Mouse (Mus musculus) heart, postnatal 0 days (tissue): ENCODE data around the gene Eef2kmt. TPM values are rescaled to one million over a fixed set of nuclear protein-coding genes. Genes with fewer than 3 reads are reported as not detected.
"Not testable (repeated sequence)": the region's sequence is repeated elsewhere in the genome, so short reads cannot be mapped to it uniquely, and the experiment has no call there.

Experiments
- ATAC-seq: fragments of 200-750 bp; cut with Nextera tagmentation; 2 replicates; pipeline ENCODE4 v1.8.0; 2017; ENCODE audit warnings: low read depth, moderate number of reproducible peaks, moderate library complexity; ENCODE audit not compliant: insufficient read depth
- DNase-seq: peaks from one replicate; pipeline ENCODE4 v3.0.0-alpha.2; 2016; ENCODE audit warnings: low spot score
- H3K27ac ChIP-seq: fragments of 300-500 bp; sonication (generic); 2 replicates; pipeline ENCODE4 v1.5.1; 2014; ENCODE audit warnings: low read depth, mild to moderate bottlenecking
- H3K27me3 ChIP-seq: fragments of 300-500 bp; sonication (generic); 2 replicates; pipeline ENCODE4 v1.6.1; 2014; ENCODE audit warnings: low read length, mixed read lengths; ENCODE audit not compliant: control insufficient read depth, insufficient read depth
- H3K36me3 ChIP-seq: fragments of 300-500 bp; sonication (generic); replicated peaks from 2 replicates; pipeline ENCODE4 v1.6.1; 2014; ENCODE audit warnings: low read length, mixed read lengths; ENCODE audit not compliant: control insufficient read depth, insufficient read depth
- H3K4me1 ChIP-seq: fragments of 300-500 bp; sonication (generic); 2 replicates; pipeline ENCODE4 v1.6.1; 2014; ENCODE audit warnings: antibody characterized with exemption; ENCODE audit not compliant: control insufficient read depth, insufficient read depth
- H3K4me2 ChIP-seq: fragments of 300-500 bp; sonication (generic); 2 replicates; pipeline ENCODE4 v1.6.1; 2014; ENCODE audit warnings: low read depth, mild to moderate bottlenecking, low read length, moderate library complexity
- H3K4me3 ChIP-seq: fragments of 300-500 bp; sonication (generic); 2 replicates; pipeline ENCODE4 v1.5.1; 2014; ENCODE audit warnings: low read depth, low read length
- H3K9ac ChIP-seq: fragments of 300-500 bp; sonication (generic); replicated peaks from 2 replicates; pipeline ENCODE4 v1.6.1; 2014; ENCODE audit warnings: low read depth, low read length, mixed read lengths
- H3K9me3 ChIP-seq: fragments of 300-500 bp; sonication (generic); replicated peaks from 2 replicates; pipeline ENCODE4 v1.6.1; 2016; ENCODE audit warnings: low read length; ENCODE audit not compliant: control insufficient read depth
- CTCF ChIP-seq: IDR thresholded peaks from 2 replicates; pipeline ENCODE4 v1.5.1; 2016; ENCODE audit warnings: antibody characterized with exemption, control low read depth, low read depth
- EP300 ChIP-seq: IDR thresholded peaks from 2 replicates; pipeline ENCODE4 v1.6.1; 2016; ENCODE audit warnings: antibody characterized with exemption, low read depth
- WGBS: fragments of 180-500 bp; shearing (Covaris S2); extraction: QIAGEN DNeasy Blood & Tissue Kit; methylation state at CpG from one replicate; pipeline ENCODE4 v1.1.7; 2014; 5-methylcytosine and 5-hydroxymethylcytosine counted together
- polyA plus RNA-seq: library from polyadenylated mRNA; unstranded; fragments of >200 nt; fragmentation: Nextera tagmentation; extraction: Ambion mirVana; gene quantifications from 2 replicates; pipeline ENCODE4 v1.2.1, GENCODE M21; 2015
- total RNA-seq: library from RNA; depleted of rRNA; stranded (reverse); fragments of >200 nt; gene quantifications from 2 replicates; pipeline ENCODE4 v1.2.3, GENCODE M21; 2014; ENCODE audit warnings: low replicate concordance

Gene Eef2kmt
- total and polyA plus RNA-seq, 2 experiments from 2014 or later = 23.3 to 26.4 TPM

GRCm38 (mm10) chr16:5233418-5234313 lies 22.1 kb downstream of the Eef2kmt start, which contains the start of gene Alg1:
Alg1 (plus strand) TSS chr16:5233621.
- peak within 1 kb of the TSS; percentile 69 for H3K4me3 ChIP-seq
- 1% methylated on average over 47 of the region's 47 CpGs for WGBS
- TF ChIP-seq EP300 (no peak), CTCF (no peak)
- 0 out of 2 replicates have a peak, but pooled peaks cover 13% of the 10 kb centered on the region for H3K36me3 ChIP-seq
- ATAC-seq = peak; percentile 98
- 0 out of 2 replicates have a peak, but pooled peaks cover 3% of the 10 kb centered on the region for H3K9me3 ChIP-seq
- H3K27ac ChIP-seq = peak within 1 kb of the TSS; percentile 74
- H3K9ac ChIP-seq = peak within 1 kb of the TSS; percentile 77
- H3K27me3 ChIP-seq = no peaks in the 10 kb centered on the region
- H3K4me2 ChIP-seq = peak within 1 kb of the TSS; percentile 81
- H3K4me1 ChIP-seq = peaks cover 6% of the 10 kb centered on the region; the same call in 1 of the 2 replicates
- DNase-seq = peak; percentile 94

DNA sequence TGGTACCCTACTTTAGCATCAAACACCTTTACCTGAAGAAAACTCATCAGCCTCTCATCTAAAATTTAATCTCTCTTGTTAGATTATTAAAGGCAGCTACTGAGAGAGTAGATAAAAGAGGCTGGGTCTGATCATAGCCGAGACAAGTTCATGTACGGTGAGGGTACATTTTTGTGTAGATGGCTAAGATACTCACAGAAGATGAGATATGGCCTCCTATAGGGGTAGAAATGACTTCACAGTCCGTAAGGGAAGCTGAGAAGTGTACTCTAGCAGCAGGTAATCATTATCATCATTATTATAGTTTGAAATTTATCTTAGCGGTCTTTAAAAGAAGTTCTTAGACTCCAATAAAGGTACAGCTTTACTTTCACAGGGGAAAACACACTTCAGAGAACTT lies 22.8 kb downstream of the Eef2kmt start:
- ATAC-seq (no peak), DNase-seq (no peak)
- H3K4me2 ChIP-seq = peak overlapping the region; percentile 81
- WGBS = 74% methylated on average over 4 of the region's 4 CpGs
- H3K36me3 ChIP-seq = 0 out of 2 replicates have a peak, but pooled peaks cover 7% of the 10 kb centered on the region
- H3K4me3 ChIP-seq = peak overlapping the region; percentile 69
- H3K9ac ChIP-seq = no peak overlapping the region
- H3K27ac ChIP-seq = 0 out of 2 replicates have a peak overlapping the region, but pooled peaks have one; percentile 1
- no peaks in the 10 kb centered on the region for H3K27me3 ChIP-seq
- peaks cover 6% of the 10 kb centered on the region; the same call in 1 of the 2 replicates for H3K4me1 ChIP-seq
- 0 out of 2 replicates have a peak, but pooled peaks cover 3% of the 10 kb centered on the region for H3K9me3 ChIP-seq
- TF ChIP-seq EP300 (no peak), CTCF (no peak)

DNA sequence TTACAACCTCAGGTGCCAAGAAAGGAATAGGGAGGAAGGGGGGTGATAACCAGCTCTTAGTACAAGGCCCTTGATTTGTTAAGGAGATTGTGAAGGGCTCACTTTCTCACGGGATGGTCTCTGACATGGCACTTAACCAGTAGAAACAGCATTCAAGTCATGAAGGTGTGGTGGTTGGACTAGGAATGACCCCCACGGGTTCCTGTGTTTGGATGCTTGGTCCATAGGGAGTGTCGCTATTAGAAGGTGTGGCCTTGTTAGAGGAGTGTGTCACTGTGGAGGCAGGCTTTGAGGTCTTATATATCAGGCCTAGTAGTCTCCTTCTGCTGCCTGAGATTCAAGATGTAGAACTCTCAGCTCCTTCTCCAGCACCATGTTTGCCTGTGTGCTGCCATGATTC lies 27.7 kb downstream of the Eef2kmt start:
- not testable (repeated sequence) for DNase-seq, H3K36me3 ChIP-seq, H3K9ac ChIP-seq, H3K4me2 ChIP-seq, H3K4me1 ChIP-seq, H3K27me3 ChIP-seq, H3K4me3 ChIP-seq, H3K9me3 ChIP-seq, H3K27ac ChIP-seq, ATAC-seq
- WGBS = 89% methylated on average over 3 of the region's 3 CpGs

- H3K36me3 ChIP-seq, H3K27me3 ChIP-seq, H3K4me1 ChIP-seq, H3K27ac ChIP-seq, H3K9me3 ChIP-seq, DNase-seq, H3K9ac ChIP-seq, ATAC-seq, H3K4me2 ChIP-seq, H3K4me3 ChIP-seq: not testable (repeated sequence)
- 67% methylated on average over 19 of the region's 19 CpGs for WGBS
Observed at GRCm38 (mm10) chr16:5227501-5227900, 28.3 kb downstream of the Eef2kmt start.

- H3K9ac ChIP-seq, H3K9me3 ChIP-seq, DNase-seq, ATAC-seq, H3K4me3 ChIP-seq, H3K36me3 ChIP-seq, H3K27ac ChIP-seq, H3K4me2 ChIP-seq, H3K27me3 ChIP-seq, H3K4me1 ChIP-seq: not testable (repeated sequence)
- WGBS = 2% methylated on average over 1 of the region's 1 CpGs
Observed at GRCm38 (mm10) chr16:5226534-5226933, 29.2 kb downstream of the Eef2kmt start.
